Mouse (Mus musculus) embryonic facial prominence, embryonic 12.5 days (tissue): Measurements from ENCODE around the gene Prorsd1. TPM values are rescaled to one million over a fixed set of nuclear protein-coding genes. Genes with fewer than 3 reads are reported as not detected.

Experiments used
- ATAC-seq: fragments of 200-750 bp; cut with Nextera tagmentation; 2 replicates; pipeline ENCODE4 v1.8.0; 2017; ENCODE audit not compliant: insufficient number of reproducible peaks, insufficient read depth, low FRiP score, low TSS enrichment
- H3K27ac ChIP-seq: fragments of 300-500 bp; sonication (generic); 2 replicates; pipeline ENCODE4 v1.5.1; 2016; ENCODE audit warnings: mild to moderate bottlenecking
- H3K27me3 ChIP-seq: fragments of 300-500 bp; sonication (generic); 2 replicates; pipeline ENCODE4 v1.6.1; 2016; ENCODE audit warnings: mild to moderate bottlenecking, moderate library complexity
- H3K36me3 ChIP-seq: fragments of 300-500 bp; sonication (generic); 2 replicates; pipeline ENCODE4 v1.6.1; 2016; ENCODE audit warnings: mild to moderate bottlenecking
- H3K4me1 ChIP-seq: fragments of 300-500 bp; sonication (generic); 2 replicates; pipeline ENCODE4 v1.6.1; 2016
- H3K4me2 ChIP-seq: fragments of 300-500 bp; sonication (generic); replicated peaks from 2 replicates; pipeline ENCODE4 v1.6.1; 2016; ENCODE audit warnings: mild to moderate bottlenecking, moderate library complexity
- H3K4me3 ChIP-seq: fragments of 300-500 bp; sonication (generic); 2 replicates; pipeline ENCODE4 v1.5.1; 2016; ENCODE audit warnings: mild to moderate bottlenecking
- H3K9ac ChIP-seq: fragments of 300-500 bp; sonication (generic); 2 replicates; pipeline ENCODE4 v1.6.1; 2016; ENCODE audit warnings: mild to moderate bottlenecking, moderate library complexity
- H3K9me3 ChIP-seq: fragments of 300-500 bp; sonication (generic); 2 replicates; pipeline ENCODE4 v1.6.1; 2016; ENCODE audit warnings: mild to moderate bottlenecking, moderate library complexity
- WGBS: fragments of 180-500 bp; shearing (Covaris S2); methylation state at CpG from one replicate; pipeline ENCODE4 v1.1.7; 2016; 5-methylcytosine and 5-hydroxymethylcytosine counted together
- polyA plus RNA-seq: library from polyadenylated mRNA; unstranded; fragments of >200 nt; fragmentation: Nextera tagmentation; extraction: Ambion mirVana; gene quantifications from 2 replicates; pipeline ENCODE4 v1.2.1, GENCODE M21; 2016

The Prorsd1 gene
- polyA plus RNA-seq, 1 experiment from 2014 or later = 26.6 TPM

DNA sequence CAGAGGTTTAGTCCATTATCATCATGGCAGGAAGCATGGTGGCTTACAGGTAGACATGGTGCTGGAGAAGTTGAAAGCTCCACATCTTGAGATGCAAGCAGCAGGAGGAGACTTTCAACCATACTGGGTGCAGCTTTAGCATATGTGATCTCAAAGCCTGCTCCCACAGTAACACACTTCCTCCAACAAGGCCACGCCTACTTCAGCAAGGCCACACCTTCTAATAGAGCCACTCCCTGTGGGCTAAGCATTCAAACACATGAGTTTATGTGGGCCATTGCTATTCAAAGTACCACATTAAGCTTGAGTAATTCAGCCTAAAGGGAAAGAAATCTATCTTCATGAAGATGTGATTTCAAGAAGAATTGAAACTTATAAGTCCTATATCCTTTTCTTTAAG, 21.7 kb downstream of the Prorsd1 start:
- no peak overlapping the region for H3K4me3 ChIP-seq
- H3K4me2 ChIP-seq = no peak overlapping the region
- no peak overlapping the region for H3K9ac ChIP-seq
- no peaks in the 10 kb centered on the region for H3K9me3 ChIP-seq
- no peak overlapping the region for H3K27ac ChIP-seq
- 93% methylated on average over 1 of the region's 1 CpGs for WGBS
- no peaks in the 10 kb centered on the region for H3K4me1 ChIP-seq
- H3K36me3 ChIP-seq = peaks cover 23% of the 10 kb centered on the region
- ATAC-seq = no peak
- no peaks in the 10 kb centered on the region for H3K27me3 ChIP-seq

DNA sequence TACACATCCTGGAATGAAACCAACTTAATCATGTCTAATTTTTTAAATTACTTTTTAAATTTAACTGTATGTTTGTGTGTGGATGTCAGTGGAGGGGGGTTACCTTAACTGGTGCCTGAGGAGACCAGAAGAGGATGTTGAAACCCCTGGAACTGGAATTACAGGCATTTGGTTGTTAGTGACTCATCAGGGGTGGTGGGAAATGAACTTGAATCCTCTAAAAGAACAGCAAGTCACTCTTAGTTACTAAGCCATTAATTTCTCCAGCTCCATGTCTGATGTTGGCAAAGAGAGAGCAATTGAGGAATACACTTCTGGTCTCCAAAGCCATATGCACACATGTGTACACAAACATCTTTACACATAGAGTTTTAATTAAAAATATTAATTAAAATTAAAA, 40.2 kb downstream of the Prorsd1 start:
- H3K4me1 ChIP-seq = no peaks in the 10 kb centered on the region
- no peaks in the 10 kb centered on the region for H3K27me3 ChIP-seq
- no peak for ATAC-seq
- H3K9ac ChIP-seq = no peak overlapping the region
- no peak overlapping the region for H3K4me3 ChIP-seq
- H3K4me2 ChIP-seq = no peak overlapping the region
- no peak overlapping the region for H3K27ac ChIP-seq
- peaks cover 12% of the 10 kb centered on the region for H3K36me3 ChIP-seq
- no peaks in the 10 kb centered on the region for H3K9me3 ChIP-seq

Other genes starting within 250 kb of the Prorsd1 start
- gene Ccdc88a, start 141.4 kb downstream of the Prorsd1 start, polyA plus RNA-seq = 63.2 and 64.8 TPM in 2 replicates
- gene Mtif2, start 11.4 kb upstream of the Prorsd1 start, polyA plus RNA-seq = 50.8 and 51.6 TPM in 2 replicates
- 0.19 TPM in 1 of 2 replicates, not detected in the other for gene Clhc1, start 32.9 kb upstream of the Prorsd1 start, polyA plus RNA-seq
- gene Rps27a, start 33.1 kb upstream of the Prorsd1 start, polyA plus RNA-seq = 1,086 and 1,101 TPM in 2 replicates
- gene Rtn4, start 177.9 kb upstream of the Prorsd1 start, polyA plus RNA-seq = 88.5 and 92.4 TPM in 2 replicates